Mouse (Mus musculus) thymus, adult 2 months (tissue): ENCODE measurements around the gene Rpp21. TPM values are rescaled to one million over a fixed set of nuclear protein-coding genes. Genes with fewer than 3 reads are reported as not detected.
"Not testable (repeated sequence)": the region's sequence is repeated elsewhere in the genome, so short reads cannot be mapped to it uniquely, and the experiment has no call there.

Source experiments
- DNase-seq: peaks from one replicate; pipeline ENCODE4 v3.0.0; 2021
- H3K27ac ChIP-seq: fragments of 200-500 bp; 2 replicates; pipeline ENCODE4 v1.5.1; 2012; ENCODE audit warnings: low read length, control low read depth; ENCODE audit not compliant: control insufficient read depth, insufficient read depth
- H3K27me3 ChIP-seq: fragments of 200-500 bp; 2 replicates; pipeline ENCODE4 v1.6.1; 2012; ENCODE audit warnings: mild to moderate bottlenecking, low read length, moderate library complexity, mixed read lengths; ENCODE audit not compliant: control insufficient read depth, insufficient read depth
- H3K36me3 ChIP-seq: fragments of 200-500 bp; 2 replicates; pipeline ENCODE4 v1.6.1; 2012; ENCODE audit warnings: mild to moderate bottlenecking, low read length, moderate library complexity; ENCODE audit not compliant: control insufficient read depth, insufficient read depth
- H3K4me1 ChIP-seq: fragments of 200-500 bp; replicated peaks from 2 replicates; pipeline ENCODE4 v1.6.1; 2012; ENCODE audit warnings: low read length; ENCODE audit not compliant: control insufficient read depth, insufficient read depth
- H3K4me3 ChIP-seq: fragments of 200-500 bp; 2 replicates; pipeline ENCODE4 v1.5.1; 2012; ENCODE audit warnings: mild to moderate bottlenecking, low read length, control low read depth, moderate library complexity; ENCODE audit not compliant: control insufficient read depth, insufficient read depth
- CTCF ChIP-seq: fragments of 200-500 bp; IDR thresholded peaks from 2 replicates; pipeline ENCODE4 v1.5.1; 2012; ENCODE audit warnings: mild to moderate bottlenecking, control low read depth, low read length, moderate library complexity, borderline replicate concordance; ENCODE audit not compliant: control insufficient read depth, poor library complexity, insufficient read depth; ENCODE audit errors: extremely low read depth
- POLR2A ChIP-seq: fragments of 200-500 bp; IDR thresholded peaks from 2 replicates; pipeline ENCODE4 v1.6.1; 2012; ENCODE audit warnings: mild to moderate bottlenecking, low read length, control low read depth, moderate library complexity; ENCODE audit not compliant: control insufficient read depth, poor library complexity, insufficient read depth; ENCODE audit errors: extremely low read depth
- WGBS: fragments of 180-500 bp; shearing (Covaris S2); methylation state at CpG from one replicate; pipeline ENCODE4 v1.1.7; 2018; 5-methylcytosine and 5-hydroxymethylcytosine counted together
- polyA plus RNA-seq: library from polyadenylated mRNA; depleted of rRNA; stranded (reverse); fragments of >200 nt; gene quantifications from 2 replicates; pipeline ENCODE4 v1.2.3, GENCODE M21; 2012

Gene Rpp21
- polyA plus RNA-seq, 1 experiment, result 160 TPM

DNA sequence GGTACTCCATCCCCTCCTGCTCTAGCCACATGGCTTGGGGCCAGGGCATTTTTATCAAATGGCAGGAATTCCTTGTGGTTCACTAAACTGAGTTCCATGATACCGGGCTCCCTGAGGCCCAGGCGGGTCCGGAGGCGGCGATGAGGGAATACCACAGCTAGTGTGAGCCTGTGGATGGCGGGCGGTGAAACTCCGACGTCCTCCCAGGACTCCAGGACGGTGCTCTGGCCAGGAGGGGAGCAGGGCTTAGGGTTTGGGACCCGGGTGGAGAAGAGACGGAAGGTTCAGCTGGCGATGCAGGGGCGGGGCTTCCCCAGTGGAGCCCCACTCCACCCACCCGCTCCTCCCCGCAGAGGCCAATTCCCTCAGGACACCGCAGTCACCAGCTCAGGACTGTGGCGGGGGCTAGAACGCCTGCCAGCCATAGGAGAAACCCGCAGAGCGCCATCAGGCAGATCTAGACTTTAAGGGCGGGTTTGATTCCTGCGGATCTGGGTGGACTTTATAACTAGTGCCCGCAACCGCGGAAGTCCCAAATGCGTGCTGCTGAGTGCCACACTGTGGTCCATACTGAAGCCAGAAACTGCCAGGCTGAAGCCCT is 20.4 kb downstream of the Rpp21 start:
- Histone ChIP-seq H3K4me3 (no peak overlapping the region), H3K27ac (no peak overlapping the region), H3K4me1 (0 out of 2 replicates have a peak, but pooled peaks cover 8% of the 10 kb centered on the region), H3K27me3 (no peaks in the 10 kb centered on the region; the same call in 1 of the 2 replicates), H3K36me3 (no peaks in the 10 kb centered on the region)
- WGBS, result 15% methylated on average over 27 of the region's 27 CpGs
- no peak for TF ChIP-seq POLR2A
- TF ChIP-seq CTCF, result no peak
- DNase-seq, result no peak

DNA sequence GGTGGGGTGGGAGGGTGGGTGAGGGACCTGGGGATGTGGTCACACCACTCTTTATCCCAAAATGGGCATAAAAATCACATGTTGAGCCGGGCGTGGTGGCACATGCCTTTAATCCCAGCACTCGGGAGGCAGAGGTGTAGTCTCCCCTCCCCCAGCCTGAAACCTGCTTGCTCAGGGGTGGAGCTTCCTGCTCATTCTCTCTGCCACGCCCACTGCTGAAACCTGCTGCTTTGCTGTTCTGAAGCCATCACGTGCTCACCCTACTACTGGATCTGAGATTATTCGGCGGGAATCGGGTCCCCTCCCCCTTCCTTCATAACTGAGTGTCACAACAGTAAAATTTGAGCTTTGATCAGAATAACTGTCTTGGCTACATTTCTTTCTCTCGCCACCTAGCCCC is 22.6 kb downstream of the Rpp21 start:
- DNase-seq, result peak; percentile 64
- not testable (repeated sequence) for H3K4me3 ChIP-seq
- 20% methylated on average over 9 of the region's 9 CpGs for WGBS

DNA sequence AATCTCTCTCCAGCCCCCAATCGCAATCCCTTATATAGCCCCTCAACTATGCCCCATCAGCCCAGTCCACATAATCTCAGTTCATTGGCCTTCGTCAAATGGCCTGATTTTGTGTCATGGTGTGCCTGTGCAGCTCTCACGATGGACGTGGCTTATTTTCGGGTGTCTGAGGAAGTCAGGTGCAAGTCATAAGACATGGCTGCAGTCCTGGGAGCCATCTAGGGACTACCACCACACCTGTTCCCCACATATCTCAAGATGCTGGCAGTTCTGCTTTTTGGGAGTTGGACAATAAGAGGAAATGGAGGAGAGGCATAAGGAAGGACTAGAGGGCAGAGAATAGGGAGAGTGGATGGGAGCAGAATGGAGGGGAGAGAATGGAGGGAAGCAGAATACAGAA is 24.3 kb downstream of the Rpp21 start:
- WGBS, result 57% methylated on average over 5 of the region's 5 CpGs
- no peak overlapping the region for H3K27ac ChIP-seq

More for the DNA sequence above, 22.6 kb downstream of the Rpp21 start:
- H3K36me3 ChIP-seq, H3K27ac ChIP-seq, H3K27me3 ChIP-seq, H3K4me1 ChIP-seq: not testable (repeated sequence)

DNA sequence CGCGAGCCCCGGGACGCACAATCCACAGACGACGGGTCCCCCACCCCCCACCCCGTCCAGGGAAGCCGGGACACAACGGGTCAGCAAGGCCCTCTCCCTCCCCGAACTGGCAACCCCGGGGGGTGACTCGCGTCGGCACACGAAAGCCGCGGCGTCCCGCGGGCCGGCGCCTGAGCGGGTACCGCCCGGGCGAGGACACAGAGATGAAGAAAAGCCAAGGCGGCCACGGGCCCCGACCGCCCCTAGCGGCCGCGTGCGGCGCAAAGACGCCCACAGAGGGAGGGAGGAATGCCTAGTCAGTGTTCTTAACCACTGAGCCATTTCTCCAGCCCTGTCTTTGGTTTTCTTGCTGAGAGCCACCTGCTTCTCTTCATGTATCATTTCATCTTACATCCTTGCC is 26.6 kb downstream of the Rpp21 start:
- peak; percentile 86 for DNase-seq
- Histone ChIP-seq H3K36me3 (no peaks in the 10 kb centered on the region), H3K27me3 (no peaks in the 10 kb centered on the region), H3K27ac (no peak overlapping the region), H3K4me3 (no peak overlapping the region), H3K4me1 (peaks cover 10% of the 10 kb centered on the region)
- TF ChIP-seq CTCF, result peak; percentile 86; the same call in 1 of the 2 replicates
- no peak for TF ChIP-seq POLR2A
- 12% methylated on average over 36 of the region's 36 CpGs for WGBS

More for the DNA sequence above, 24.3 kb downstream of the Rpp21 start:
- TF ChIP-seq CTCF (no peak), POLR2A (no peak)
- Histone ChIP-seq H3K27me3 (no peaks in the 10 kb centered on the region; the same call in 1 of the 2 replicates), H3K36me3 (no peaks in the 10 kb centered on the region), H3K4me1 (peaks cover 13% of the 10 kb centered on the region), H3K4me3 (no peak overlapping the region)
- no peak for DNase-seq

DNA sequence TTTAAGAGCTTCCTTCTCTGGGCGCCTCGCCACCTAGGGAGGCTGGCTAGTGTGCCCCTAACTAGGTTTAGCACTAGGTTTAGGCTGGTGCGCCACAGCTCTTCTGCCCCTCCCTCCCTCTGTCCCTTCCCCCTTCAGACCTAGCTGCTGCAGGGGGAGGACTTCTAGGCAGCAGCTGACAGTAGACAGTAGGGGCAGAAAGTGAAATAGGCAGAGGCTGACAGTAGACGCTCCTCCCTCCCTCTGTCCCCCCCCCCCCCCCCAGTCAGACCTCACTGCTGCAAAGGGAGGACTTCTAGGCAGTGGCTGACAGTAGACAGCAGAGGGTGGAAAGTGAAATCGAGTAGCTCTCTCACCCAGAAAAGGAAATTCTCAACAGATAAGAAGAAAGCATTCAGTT is 28.8 kb downstream of the Rpp21 start:
- no peak for TF ChIP-seq CTCF
- no peak for TF ChIP-seq POLR2A
- H3K36me3 ChIP-seq, result no peaks in the 10 kb centered on the region
- no peak overlapping the region for H3K4me3 ChIP-seq
- H3K27ac ChIP-seq, result no peak overlapping the region
- DNase-seq, result peak; percentile 37
- 4% methylated on average over 5 of the region's 5 CpGs for WGBS
- H3K4me1 ChIP-seq, result peaks cover 6% of the 10 kb centered on the region
- peaks cover 7% of the 10 kb centered on the region for H3K27me3 ChIP-seq

DNA sequence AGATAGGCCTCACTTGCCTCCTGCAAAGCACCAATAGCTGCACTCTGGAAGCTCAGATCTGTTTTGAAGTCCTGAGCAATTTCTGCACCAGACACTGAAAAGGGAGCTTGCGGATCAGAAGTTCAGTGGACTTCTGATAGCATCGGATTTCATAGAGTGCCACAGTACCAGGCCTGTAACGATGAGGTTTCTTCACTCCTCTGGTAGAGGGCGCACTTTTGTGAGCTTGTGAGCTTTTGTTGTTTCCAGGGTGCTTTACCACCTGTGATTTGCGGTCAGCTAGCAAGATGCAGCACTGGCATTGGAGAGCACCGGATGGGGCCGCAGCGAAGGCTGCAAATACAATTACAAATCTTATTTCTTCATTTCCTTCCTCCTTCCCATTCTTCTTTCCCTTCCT is 30.9 kb downstream of the Rpp21 start:
- H3K4me1 ChIP-seq, result peaks cover 6% of the 10 kb centered on the region
- H3K27me3 ChIP-seq, result peaks cover 12% of the 10 kb centered on the region
- H3K4me3 ChIP-seq, result no peak overlapping the region
- DNase-seq, result peak; percentile 77
- H3K36me3 ChIP-seq, result no peaks in the 10 kb centered on the region
- 10% methylated on average over 8 of the region's 8 CpGs for WGBS
- no peak overlapping the region for H3K27ac ChIP-seq
- no peak for TF ChIP-seq POLR2A
- TF ChIP-seq CTCF, result no peak

DNA sequence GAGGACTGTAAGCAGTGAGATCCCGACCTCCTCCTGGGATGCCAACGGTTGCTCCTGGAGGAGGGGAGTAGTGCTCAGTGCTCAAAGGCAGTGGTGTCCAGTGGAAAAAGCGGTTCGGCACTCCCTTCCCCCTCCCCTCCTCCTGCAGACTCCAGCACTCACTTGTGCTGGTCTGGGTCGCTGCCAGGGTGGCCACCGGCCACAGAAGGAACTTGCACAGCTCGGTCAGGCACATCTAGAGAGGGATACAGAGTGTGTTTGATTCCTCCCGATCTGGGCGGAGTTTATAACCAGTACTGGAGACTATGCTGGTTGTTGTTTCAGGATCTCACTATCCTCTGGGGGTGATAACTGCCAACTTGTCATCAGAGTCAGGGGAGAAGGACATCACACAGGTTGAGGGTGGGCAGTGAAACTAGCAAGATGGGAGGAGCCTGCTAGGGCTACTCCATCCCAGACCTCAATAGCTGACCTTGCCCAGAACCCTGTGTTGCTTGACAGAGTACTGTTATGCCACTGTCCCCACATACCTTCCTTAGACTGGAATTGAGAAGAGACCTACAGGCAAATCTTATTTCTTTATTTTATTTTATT is 32.5 kb downstream of the Rpp21 start:
- Histone ChIP-seq H3K36me3 (no peaks in the 10 kb centered on the region), H3K4me1 (peaks cover 6% of the 10 kb centered on the region), H3K27ac (no peak overlapping the region), H3K4me3 (no peak overlapping the region), H3K27me3 (peaks cover 12% of the 10 kb centered on the region)
- TF ChIP-seq POLR2A, result no peak
- no peak for TF ChIP-seq CTCF
- no peak for DNase-seq
- 6% methylated on average over 9 of the region's 9 CpGs for WGBS
